ENCODE assay signal across 8 mouse cellular contexts in the genomic region with DNA sequence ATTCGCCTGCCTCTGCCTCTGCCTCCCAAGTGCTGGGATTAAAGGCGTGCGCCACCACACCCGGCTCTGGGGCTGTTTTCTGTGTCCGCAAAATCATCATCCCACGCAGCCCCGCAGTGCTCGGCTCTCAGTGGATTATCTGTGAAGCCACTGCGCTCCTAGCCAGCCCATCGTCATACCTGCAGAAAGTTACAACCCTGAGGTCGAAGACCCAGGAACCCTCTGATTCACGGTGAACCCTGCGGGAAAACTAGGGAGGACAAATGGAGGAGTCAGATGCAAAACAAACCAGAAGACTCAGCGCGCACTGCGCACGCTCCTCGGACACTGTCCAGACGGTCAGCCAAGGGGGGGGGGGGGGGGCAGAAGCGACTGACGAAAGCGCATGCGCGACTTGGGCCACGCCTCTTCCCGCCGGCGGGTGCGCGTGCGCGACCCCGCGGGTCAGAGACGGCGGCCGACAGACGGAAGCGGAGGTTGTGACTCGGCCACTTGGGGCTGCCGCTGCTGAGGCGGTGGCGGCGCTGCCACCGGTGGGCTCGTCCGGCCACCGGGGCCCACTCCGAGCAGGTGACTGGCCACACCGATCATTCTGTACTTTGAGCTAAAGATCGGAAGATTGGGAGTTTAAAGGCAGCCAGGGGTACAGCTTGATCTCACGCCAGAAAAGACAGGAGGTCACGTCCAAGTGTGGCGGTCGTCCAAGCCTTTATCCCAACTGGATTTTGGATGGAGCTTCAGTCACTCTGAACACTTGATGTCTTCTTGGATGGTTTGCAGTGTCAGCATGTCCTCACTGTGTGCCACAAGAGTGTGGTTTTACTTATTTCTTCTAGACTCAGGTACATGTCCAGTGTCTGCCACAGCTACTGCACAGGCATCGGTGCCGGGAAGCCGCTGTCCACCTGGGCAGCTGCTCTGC. TPM values are rescaled to one million over a fixed set of nuclear protein-coding genes. Genes with fewer than 3 reads are reported as not detected.
DNase-seq lines count a peak whose midpoint lies in the region; ATAC-seq and TF ChIP-seq lines count a peak whose summit lies in the region.

A gene (minus strand): TSS at position 347 of the 922 bp plus-strand sequence.

- DNase-seq in ES-E14 (ENCODE audit: low read depth, low spot score) = peak; percentile 51
- DNase-seq in cerebellum, adult 11-12 months = peak; percentile 88
- DNase-seq in heart, postnatal 14 days = peak; percentile 92
- DNase-seq in large intestine, adult 2 months (ENCODE audit: low read depth, low spot score) = peak; percentile 39
- peak; percentile 95 for DNase-seq in liver, postnatal 0 days

- TF ChIP-seq POLR2A in testis, adult 2 months (IDR thresholded peaks at IDR 0.05; ENCODE audit: control insufficient read depth, low read depth, low read length) = peak; percentile 90

- intact Hi-C loops in heart, postnatal 14 days (cut with DNase I) = loop anchor here (1.0 kb wide), 1 partner anchor 58 kb away; no protein-coding TSS in a partner anchor

- peak within 1 kb of the TSS; percentile 65 to 90 for H3K4me3 ChIP-seq in ES-E14 (ENCODE audit: insufficient read depth in 1 of 2, low read depth in 1 of 2, low read length in 2 of 2, poor library complexity in 1 of 2, severe bottlenecking in 1 of 2)
- H3K4me3 ChIP-seq in forebrain, embryonic 15.5 days = peak within 1 kb of the TSS; percentile 88
- peak within 1 kb of the TSS; percentile 92 for H3K4me3 ChIP-seq in liver, postnatal 0 days (ENCODE audit: low read depth, low read length)
- H3K4me3 ChIP-seq in neural tube, embryonic 14.5 days (ENCODE audit: low read depth, low read length) = peak within 1 kb of the TSS; percentile 75
- peak within 1 kb of the TSS; percentile 94 for H3K4me3 ChIP-seq in testis, adult 2 months (ENCODE audit: control insufficient read depth, low read depth, low read length)

- in situ Hi-C loops in ES-E14 (cut with MboI; ENCODE audit: low sequenced_read_pairs in 2 of 2, unreplicated experiment in 2 of 2) = no loop called here

- peak; percentile 84 for ATAC-seq in forebrain, embryonic 15.5 days (replicated peaks)
- ATAC-seq in liver, postnatal 0 days = peak; percentile 90
- ATAC-seq in neural tube, embryonic 14.5 days (ENCODE audit: low read depth) = peak; percentile 86

- no peak for TF ChIP-seq EP300 in liver, postnatal 0 days (IDR thresholded peaks at IDR 0.05; ENCODE audit: low read depth)

- no peaks in the 10 kb centered on the region for H3K27me3 ChIP-seq in forebrain, embryonic 15.5 days
- H3K27me3 ChIP-seq in liver, postnatal 0 days (ENCODE audit: insufficient read depth, low read length) = no peaks in the 10 kb centered on the region
- H3K27me3 ChIP-seq in neural tube, embryonic 14.5 days (ENCODE audit: control insufficient read depth, insufficient read depth, low read length) = no peaks in the 10 kb centered on the region
- H3K27me3 ChIP-seq in testis, adult 2 months (ENCODE audit: control insufficient read depth, insufficient read depth, low read length) = no peaks in the 10 kb centered on the region

- peak; percentile 17; the same call in 1 of the 2 replicates for TF ChIP-seq CTCF in liver, postnatal 0 days (IDR thresholded peaks at IDR 0.05; ENCODE audit: low read depth)
- no peak for TF ChIP-seq CTCF in testis, adult 2 months (IDR thresholded peaks at IDR 0.05; ENCODE audit: control insufficient read depth, insufficient read depth, insufficient replicate concordance, low read depth, low read length)

- no peaks in the 10 kb centered on the region for H3K9me3 ChIP-seq in ES-E14 (ENCODE audit: control insufficient read depth, insufficient read depth, low read depth, low read length)
- H3K9me3 ChIP-seq in forebrain, embryonic 15.5 days = no peaks in the 10 kb centered on the region
- H3K9me3 ChIP-seq in liver, postnatal 0 days (ENCODE audit: low read length) = no peaks in the 10 kb centered on the region
- no peaks in the 10 kb centered on the region for H3K9me3 ChIP-seq in neural tube, embryonic 14.5 days (ENCODE audit: control insufficient read depth, low read length)

- H3K9ac ChIP-seq in ES-E14 (ENCODE audit: insufficient read depth, low read depth, low read length, poor library complexity, severe bottlenecking) = peak within 1 kb of the TSS; percentile 73
- H3K9ac ChIP-seq in forebrain, embryonic 15.5 days (replicated peaks) = peak within 1 kb of the TSS; percentile 84
- peak within 1 kb of the TSS; percentile 87 for H3K9ac ChIP-seq in liver, postnatal 0 days (replicated peaks)
- H3K9ac ChIP-seq in neural tube, embryonic 14.5 days (replicated peaks; ENCODE audit: low read depth, low read length) = peak within 1 kb of the TSS; percentile 70

- H3K4me2 ChIP-seq in forebrain, embryonic 15.5 days (replicated peaks) = peak within 1 kb of the TSS; percentile 75
- peak within 1 kb of the TSS; percentile 86 for H3K4me2 ChIP-seq in liver, postnatal 0 days (ENCODE audit: low read depth, low read length)
- H3K4me2 ChIP-seq in neural tube, embryonic 14.5 days (ENCODE audit: low read depth, low read length) = peak within 1 kb of the TSS; percentile 73

- H3K4me1 ChIP-seq in ES-E14 (ENCODE audit: control insufficient read depth in 2 of 2, insufficient read depth in 2 of 2, low read length in 2 of 2, poor library complexity in 1 of 2) = peaks cover 0 to 2% of the 10 kb centered on the region in 2 experiments; a peak in 1 of 4 replicates
- H3K4me1 ChIP-seq in forebrain, embryonic 15.5 days = peaks cover 10% of the 10 kb centered on the region
- peaks cover 11% of the 10 kb centered on the region; the same call in 1 of the 2 replicates for H3K4me1 ChIP-seq in liver, postnatal 0 days (ENCODE audit: insufficient read depth)
- H3K4me1 ChIP-seq in neural tube, embryonic 14.5 days (ENCODE audit: control insufficient read depth, insufficient read depth, low read length) = peaks cover 6% of the 10 kb centered on the region; the same call in 1 of the 2 replicates
- H3K4me1 ChIP-seq in testis, adult 2 months (ENCODE audit: control insufficient read depth, insufficient read depth, low read length) = peaks cover 2% of the 10 kb centered on the region; the same call in 1 of the 2 replicates

- H3K36me3 ChIP-seq in ES-E14 (ENCODE audit: control insufficient read depth, insufficient read depth, low read length, poor library complexity, severe bottlenecking) = no peaks in the 10 kb centered on the region; the same call in 1 of the 2 replicates
- H3K36me3 ChIP-seq in forebrain, embryonic 15.5 days = no peaks in the 10 kb centered on the region
- no peaks in the 10 kb centered on the region; the same call in 1 of the 2 replicates for H3K36me3 ChIP-seq in liver, postnatal 0 days (replicated peaks; ENCODE audit: insufficient read depth, low read length)
- no peaks in the 10 kb centered on the region for H3K36me3 ChIP-seq in neural tube, embryonic 14.5 days (ENCODE audit: control insufficient read depth, insufficient read depth, low read length)
- H3K36me3 ChIP-seq in testis, adult 2 months (ENCODE audit: control insufficient read depth, insufficient read depth, low read length) = no peaks in the 10 kb centered on the region

- WGBS in forebrain, embryonic 15.5 days = under 1% methylated on average over 58 of the region's 58 CpGs
- under 1% methylated on average over 58 of the region's 58 CpGs for WGBS in large intestine, adult 2 months
- WGBS in liver, postnatal 0 days (ENCODE audit: insufficient replicate concordance) = 1% methylated on average over 57 of the region's 58 CpGs
- 1% methylated on average over 54 of the region's 58 CpGs for WGBS in neural tube, embryonic 14.5 days

- peak within 1 kb of the TSS; percentile 4; the same call in 1 of the 2 replicates for H3K27ac ChIP-seq in ES-E14 (ENCODE audit: insufficient read depth, low read depth, low read length, poor library complexity, severe bottlenecking)
- H3K27ac ChIP-seq in forebrain, embryonic 15.5 days (replicated peaks) = peak within 1 kb of the TSS; percentile 76
- H3K27ac ChIP-seq in liver, postnatal 0 days (ENCODE audit: low read depth) = peak within 1 kb of the TSS; percentile 90
- H3K27ac ChIP-seq in neural tube, embryonic 14.5 days (ENCODE audit: low read depth, low read length) = peak within 1 kb of the TSS; percentile 70
- peak within 1 kb of the TSS; percentile 84 for H3K27ac ChIP-seq in testis, adult 2 months (ENCODE audit: control insufficient read depth, insufficient read depth, low read depth, low read length)

TF ChIP-seq in ES-E14, 5 proteins besides CTCF, POLR2A, EP300 and RAD21:
- no peak for TF ChIP-seq HCFC1 (IDR thresholded peaks at IDR 0.05; ENCODE audit: borderline replicate concordance, insufficient read depth, low read length)
- TF ChIP-seq MAFK (IDR thresholded peaks at IDR 0.05; ENCODE audit: insufficient read depth, low read depth, low read length) = no peak
- 0 out of 2 replicates have a peak, but pooled peaks have one; percentile 75 for TF ChIP-seq ZNF384 (IDR thresholded peaks at IDR 0.05; ENCODE audit: low read depth, low read length)
- TF ChIP-seq CHD2 (IDR thresholded peaks at IDR 0.05; ENCODE audit: low read depth, low read length) = no peak
- no peak for TF ChIP-seq ZC3H11A (IDR thresholded peaks at IDR 0.05; ENCODE audit: borderline replicate concordance, low read depth, low read length)

RNA-seq across cellular contexts. Expression of the gene that starts here (rescaled TPM):
- total RNA-seq in ES-E14 (2012; rRNA removed) = 6.0 and 8.3 TPM in 2 replicates
- 1.1 and 1.2 TPM in 2 replicates for polyA plus RNA-seq in forebrain, embryonic 15.5 days (2015; fragmentation: Nextera tagmentation; extraction: Ambion mirVana)
- total RNA-seq in heart, postnatal 14 days (2021) = 10 to 100 TPM; 39.8 to 41.0 TPM
- polyA plus RNA-seq in large intestine, adult 2 months (2012; rRNA removed) = 6.6 and 8.4 TPM in 2 replicates
- 1.6 and 2.1 TPM in 2 replicates for polyA plus RNA-seq in liver, postnatal 0 days (2015; fragmentation: Nextera tagmentation; extraction: Ambion mirVana)
- 1.1 and 2.1 TPM in 2 replicates for polyA plus RNA-seq in neural tube, embryonic 14.5 days (2014; fragmentation: Nextera tagmentation; extraction: Ambion mirVana)
- 3.3 and 3.9 TPM in 2 replicates for polyA plus RNA-seq in testis, adult 2 months (2012; rRNA removed)

Comparison
In these comparisons a context has a peak if more than half of its experiments do, and no peak if none do; other contexts are left out.
1. Peak in every context shown above with its lines: DNase-seq, ATAC-seq, H3K4me3 ChIP-seq and H3K27ac ChIP-seq.
2. DNase-seq: peak in every context shown above with its lines; median percentile 95 in liver, postnatal 0 days; 92 in heart, postnatal 14 days; 88 in cerebellum, adult 11-12 months; 51 in ES-E14; 39 in large intestine, adult 2 months.
3. H3K27ac ChIP-seq: peak in every context shown above with its lines; median percentile 90 in liver, postnatal 0 days; 84 in testis, adult 2 months; 76 in forebrain, embryonic 15.5 days; 70 in neural tube, embryonic 14.5 days; 4 in ES-E14.